Mouse (Mus musculus): Measurements from ENCODE around the gene Adsl. TPM values are rescaled to one million over a fixed set of nuclear protein-coding genes. Genes with fewer than 3 reads are reported as not detected.
"Not testable (repeated sequence)": the region's sequence is repeated elsewhere in the genome, so short reads cannot be mapped to it uniquely, and the experiment has no call there.

The Adsl gene
- polyA plus RNA-seq, 1 experiment, result not detected

- 39% methylated on average over 2 of the region's 2 CpGs for WGBS
- H3K27ac ChIP-seq (ENCODE audit: insufficient read depth, low read depth, low read length), result no peak overlapping the region
Observed at GRCm38 (mm10) chr15:80915850-80916249, 32.4 kb upstream of the Adsl start.

GRCm38 (mm10) chr15:80916621-80917020, 31.7 kb upstream of the Adsl start:
- no peak overlapping the region for H3K4me3 ChIP-seq (ENCODE audit: insufficient read depth, low read depth, low read length)
- no peak overlapping the region for H3K27ac ChIP-seq (ENCODE audit: insufficient read depth, low read depth, low read length)
- WGBS, result 81% methylated on average over 7 of the region's 7 CpGs
- no peak for TF ChIP-seq POLR2A (IDR thresholded peaks at IDR 0.05; ENCODE audit: insufficient read depth, low read depth, low read length)
- TF ChIP-seq CTCF (IDR thresholded peaks at IDR 0.05; ENCODE audit: insufficient read depth, low read depth, low read length), result no peak
- H3K4me1 ChIP-seq (ENCODE audit: control insufficient read depth, insufficient read depth, low read length), result no peaks in the 10 kb centered on the region

More at GRCm38 (mm10) chr15:80915850-80916249, 32.4 kb upstream of the Adsl start:
- no peaks in the 10 kb centered on the region for H3K4me1 ChIP-seq (ENCODE audit: control insufficient read depth, insufficient read depth, low read length)
- H3K4me3 ChIP-seq (ENCODE audit: insufficient read depth, low read depth, low read length), result no peak overlapping the region
- TF ChIP-seq CTCF (IDR thresholded peaks at IDR 0.05; ENCODE audit: insufficient read depth, low read depth, low read length), result no peak
- TF ChIP-seq POLR2A (IDR thresholded peaks at IDR 0.05; ENCODE audit: insufficient read depth, low read depth, low read length), result no peak

- no peak overlapping the region for H3K27ac ChIP-seq (ENCODE audit: insufficient read depth, low read depth, low read length)
- TF ChIP-seq POLR2A (IDR thresholded peaks at IDR 0.05; ENCODE audit: insufficient read depth, low read depth, low read length) (no peak), CTCF (IDR thresholded peaks at IDR 0.05; ENCODE audit: insufficient read depth, low read depth, low read length) (no peak)
Observed at GRCm38 (mm10) chr15:80920346-80920745, 27.9 kb upstream of the Adsl start.

GRCm38 (mm10) chr15:80921781-80922180, 26.5 kb upstream of the Adsl start:
- H3K4me3 ChIP-seq (ENCODE audit: insufficient read depth, low read depth, low read length), result no peak overlapping the region
- TF ChIP-seq CTCF (IDR thresholded peaks at IDR 0.05; ENCODE audit: insufficient read depth, low read depth, low read length) (no peak), POLR2A (IDR thresholded peaks at IDR 0.05; ENCODE audit: insufficient read depth, low read depth, low read length) (no peak)
- WGBS, result 86% methylated on average over 4 of the region's 4 CpGs
- no peaks in the 10 kb centered on the region for H3K4me1 ChIP-seq (ENCODE audit: control insufficient read depth, insufficient read depth, low read length)
- no peak overlapping the region for H3K27ac ChIP-seq (ENCODE audit: insufficient read depth, low read depth, low read length)

More at GRCm38 (mm10) chr15:80920346-80920745, 27.9 kb upstream of the Adsl start:
- 94% methylated on average over 3 of the region's 3 CpGs for WGBS
- H3K4me1 ChIP-seq (ENCODE audit: control insufficient read depth, insufficient read depth, low read length), result no peaks in the 10 kb centered on the region
- H3K4me3 ChIP-seq (ENCODE audit: insufficient read depth, low read depth, low read length), result no peak overlapping the region

- no peak overlapping the region for H3K4me3 ChIP-seq (ENCODE audit: insufficient read depth, low read depth, low read length)
- H3K4me1 ChIP-seq (ENCODE audit: control insufficient read depth, insufficient read depth, low read length), result no peaks in the 10 kb centered on the region
- WGBS, result 81% methylated on average over 2 of the region's 2 CpGs
- no peak overlapping the region for H3K27ac ChIP-seq (ENCODE audit: insufficient read depth, low read depth, low read length)
- TF ChIP-seq CTCF (IDR thresholded peaks at IDR 0.05; ENCODE audit: insufficient read depth, low read depth, low read length) (no peak), POLR2A (IDR thresholded peaks at IDR 0.05; ENCODE audit: insufficient read depth, low read depth, low read length) (no peak)
Observed at GRCm38 (mm10) chr15:80924211-80924610, 24.1 kb upstream of the Adsl start.

GRCm38 (mm10) chr15:80928811-80929355, 19.4 kb upstream of the Adsl start:
- Histone ChIP-seq H3K4me3 (ENCODE audit: insufficient read depth, low read depth, low read length) (no peak overlapping the region), H3K4me1 (ENCODE audit: control insufficient read depth, insufficient read depth, low read length) (peaks cover 3% of the 10 kb centered on the region; the same call in 1 of the 2 replicates), H3K27ac (ENCODE audit: insufficient read depth, low read depth, low read length) (no peak overlapping the region)
- no peak for TF ChIP-seq POLR2A (IDR thresholded peaks at IDR 0.05; ENCODE audit: insufficient read depth, low read depth, low read length)
- TF ChIP-seq CTCF (IDR thresholded peaks at IDR 0.05; ENCODE audit: insufficient read depth, low read depth, low read length), result no peak
- WGBS, result 80% methylated on average over 20 of the region's 20 CpGs

GRCm38 (mm10) chr15:80930048-80930571, 18.2 kb upstream of the Adsl start:
- 23% methylated on average over 16 of the region's 16 CpGs for WGBS
- H3K27ac ChIP-seq (ENCODE audit: insufficient read depth, low read depth, low read length), result no peak overlapping the region
- peaks cover 3% of the 10 kb centered on the region; the same call in 1 of the 2 replicates for H3K4me1 ChIP-seq (ENCODE audit: control insufficient read depth, insufficient read depth, low read length)
- no peak overlapping the region for H3K4me3 ChIP-seq (ENCODE audit: insufficient read depth, low read depth, low read length)
- TF ChIP-seq POLR2A (IDR thresholded peaks at IDR 0.05; ENCODE audit: insufficient read depth, low read depth, low read length) (no peak), CTCF (IDR thresholded peaks at IDR 0.05; ENCODE audit: insufficient read depth, low read depth, low read length) (no peak)

GRCm38 (mm10) chr15:80930676-80931320, 17.5 kb upstream of the Adsl start:
- H3K27ac ChIP-seq (ENCODE audit: insufficient read depth, low read depth, low read length); H3K4me1 ChIP-seq (ENCODE audit: control insufficient read depth, insufficient read depth, low read length); H3K4me3 ChIP-seq (ENCODE audit: insufficient read depth, low read depth, low read length): not testable (repeated sequence)
- 81% methylated on average over 23 of the region's 23 CpGs for WGBS

GRCm38 (mm10) chr15:80931345-80931960, 16.8 kb upstream of the Adsl start:
- WGBS, result 83% methylated on average over 9 of the region's 9 CpGs
- Histone ChIP-seq H3K27ac (ENCODE audit: insufficient read depth, low read depth, low read length) (no peak overlapping the region), H3K4me3 (ENCODE audit: insufficient read depth, low read depth, low read length) (no peak overlapping the region), H3K4me1 (ENCODE audit: control insufficient read depth, insufficient read depth, low read length) (peaks cover 3% of the 10 kb centered on the region; the same call in 1 of the 2 replicates)
- TF ChIP-seq POLR2A (IDR thresholded peaks at IDR 0.05; ENCODE audit: insufficient read depth, low read depth, low read length), result no peak
- no peak for TF ChIP-seq CTCF (IDR thresholded peaks at IDR 0.05; ENCODE audit: insufficient read depth, low read depth, low read length)
